Mouse (Mus musculus) T-helper 17 cell (primary cell): ENCODE results near the gene Nfkbia.

Experiments
- in situ Hi-C, 2 experiments: fragments of 300-600 bp; cut with MboI, MseI; formaldehyde crosslinking; loops; 1 replicate in 1 of 2; 2 replicates in 1 of 2; pipeline ENCODE4 v1.15.1; 2025; ENCODE audit warnings: high pct_unique_total_duplicates in 2 of 2

Nfkbia gene

GRCm38 (mm10) chr12:55446366-55446745 is 46.1 kb downstream of the Nfkbia start:
- in situ Hi-C loops = no loop called here

GRCm38 (mm10) chr12:55445583-55445982 is 46.9 kb downstream of the Nfkbia start:
- in situ Hi-C loops = no loop called here

GRCm38 (mm10) chr12:55444031-55444451 is 48.4 kb downstream of the Nfkbia start:
- in situ Hi-C loops = no loop called here

- in situ Hi-C loops = no loop called here
Observed at GRCm38 (mm10) chr12:55442861-55443850, 49.3 kb downstream of the Nfkbia start.

- in situ Hi-C loops = no loop called here
Observed at GRCm38 (mm10) chr12:55442245-55442644, 50.2 kb downstream of the Nfkbia start.

- in situ Hi-C loops = no loop called here
Observed at GRCm38 (mm10) chr12:55440416-55440815, 52.0 kb downstream of the Nfkbia start.
